Mouse (Mus musculus) myocyte (in vitro differentiated cells): Measurements from ENCODE around the gene Ubac2. TPM values are rescaled to one million over a fixed set of nuclear protein-coding genes. Genes with fewer than 3 reads are reported as not detected.

Experiments used
- H3K27me3 ChIP-seq: one replicate; pipeline ENCODE4 v1.6.1; 2011; ENCODE audit not compliant: control insufficient read depth, insufficient read depth, insufficient read length
- H3K36me3 ChIP-seq: one replicate; pipeline ENCODE4 v1.6.1; 2011; ENCODE audit not compliant: control insufficient read depth, insufficient read depth
- H3K4me2 ChIP-seq: one replicate; pipeline ENCODE4 v1.6.1; 2011; ENCODE audit warnings: low read depth, control low read depth
- H3K4me3 ChIP-seq: one replicate; pipeline ENCODE4 v1.5.1; 2011; ENCODE audit warnings: mild to moderate bottlenecking, control low read depth, moderate library complexity
- H3K79me2 ChIP-seq: one replicate; pipeline ENCODE4 v1.6.1; 2011; ENCODE audit not compliant: control insufficient read depth, insufficient read depth
- H3ac ChIP-seq: one replicate; pipeline ENCODE4 v1.6.1; 2011; ENCODE audit not compliant: control insufficient read depth, insufficient read length
- CEBPB ChIP-seq: IDR thresholded peaks from 2 replicates; pipeline ENCODE4 v1.6.1; 2011; ENCODE audit warnings: mild to moderate bottlenecking, moderate library complexity; ENCODE audit not compliant: poor library complexity, insufficient read depth, severe bottlenecking
- E2F4 ChIP-seq: IDR thresholded peaks from one replicate; pipeline ENCODE4 v1.6.1; 2011; ENCODE audit warnings: mild to moderate bottlenecking, control low read depth, moderate library complexity; ENCODE audit not compliant: insufficient read depth
- MAX ChIP-seq: IDR thresholded peaks from one replicate; pipeline ENCODE4 v1.6.1; 2011; ENCODE audit warnings: low read depth, mild to moderate bottlenecking, control low read depth
- MYOD1 ChIP-seq, 3 experiments: IDR thresholded peaks; one replicate each; pipeline ENCODE4 v1.6.1; 2011; ENCODE audit warnings: control low read depth in 2 of 3, low read depth in 2 of 3, mild to moderate bottlenecking in 2 of 3, moderate library complexity in 1 of 3; ENCODE audit not compliant: insufficient read length in 2 of 3, control insufficient read depth in 1 of 3
- MYOG ChIP-seq, 3 experiments: IDR thresholded peaks; one replicate each; pipeline ENCODE4 v1.6.1; 2011; ENCODE audit warnings: control low read depth in 2 of 3, low read depth in 2 of 3, mild to moderate bottlenecking in 2 of 3; ENCODE audit not compliant: insufficient read length in 2 of 3, control insufficient read depth in 1 of 3, insufficient read depth in 1 of 3
- POLR2A ChIP-seq: IDR thresholded peaks from one replicate; pipeline ENCODE4 v1.6.1; 2011; ENCODE audit warnings: low read depth, mild to moderate bottlenecking, control low read depth, moderate library complexity; ENCODE audit not compliant: insufficient read length
- POLR2AphosphoS2 ChIP-seq: IDR thresholded peaks from one replicate; pipeline ENCODE4 v1.6.1; 2011; ENCODE audit warnings: low read depth, control low read depth; ENCODE audit not compliant: insufficient read length
- REST ChIP-seq: IDR thresholded peaks from one replicate; pipeline ENCODE4 v1.6.1; 2011; ENCODE audit warnings: mild to moderate bottlenecking, control low read depth, moderate library complexity; ENCODE audit not compliant: insufficient read depth, insufficient read length
- SRF ChIP-seq: IDR thresholded peaks from one replicate; pipeline ENCODE4 v1.6.1; 2011; ENCODE audit warnings: low read depth; ENCODE audit not compliant: control insufficient read depth, insufficient read length
- TCF12 ChIP-seq: IDR thresholded peaks from one replicate; pipeline ENCODE4 v1.6.1; 2011; ENCODE audit warnings: mild to moderate bottlenecking, control low read depth; ENCODE audit not compliant: poor library complexity, insufficient read depth, severe bottlenecking
- TCF3 ChIP-seq: IDR thresholded peaks from one replicate; pipeline ENCODE4 v1.6.1; 2011; ENCODE audit warnings: low read depth, control low read depth; ENCODE audit not compliant: insufficient read length
- USF1 ChIP-seq: IDR thresholded peaks from one replicate; pipeline ENCODE4 v1.6.1; 2011; ENCODE audit warnings: low read depth, mild to moderate bottlenecking, control low read depth, moderate library complexity
- polyA plus RNA-seq: library from polyadenylated mRNA; unstranded; fragments of >200 nt; fragmentation: generic; extraction: Trizol; gene quantifications from one replicate; pipeline ENCODE4 v1.2.1, GENCODE M21; 2012; ENCODE audit warnings: missing spikeins

Ubac2 gene
- polyA plus RNA-seq, 1 experiment: 33.1 TPM

GRCm38 (mm10) chr14:121922016-121922415, 43.6 kb downstream of the Ubac2 start:
- Histone ChIP-seq H3K79me2 (no peaks in the 10 kb centered on the region), H3K4me3 (no peak overlapping the region), H3K27me3 (no peaks in the 10 kb centered on the region), H3K36me3 (no peaks in the 10 kb centered on the region), H3K4me2 (no peak overlapping the region), H3ac (no peak overlapping the region)
- TF ChIP-seq TCF3: no peak
- TF ChIP-seq POLR2A: no peak
- TF ChIP-seq CEBPB: no peak
- TF ChIP-seq USF1: no peak
- no peak for TF ChIP-seq SRF
- TF ChIP-seq MYOG (IDR thresholded peaks at IDR 0.05; ENCODE audit: control insufficient read depth in 1 of 3, insufficient read depth in 1 of 3, insufficient read length in 2 of 3, low read depth in 2 of 3): no peak
- no peak for TF ChIP-seq POLR2AphosphoS2

GRCm38 (mm10) chr14:121922731-121923130, 44.3 kb downstream of the Ubac2 start:
- H3K4me2 ChIP-seq: no peak overlapping the region
- TF ChIP-seq CEBPB: no peak
- no peak for TF ChIP-seq POLR2A
- TF ChIP-seq USF1: no peak
- TF ChIP-seq REST: no peak
- TF ChIP-seq MYOD1 (IDR thresholded peaks at IDR 0.05; ENCODE audit: control insufficient read depth in 1 of 3, insufficient read length in 2 of 3, low read depth in 2 of 3): no peak

GRCm38 (mm10) chr14:121924876-121925275, 46.5 kb downstream of the Ubac2 start:
- H3K36me3 ChIP-seq: no peaks in the 10 kb centered on the region
- TF ChIP-seq MAX: no peak
- TF ChIP-seq TCF12: no peak
- no peak for TF ChIP-seq MYOD1 (IDR thresholded peaks at IDR 0.05; ENCODE audit: control insufficient read depth in 1 of 3, insufficient read length in 2 of 3, low read depth in 2 of 3)
- no peak for TF ChIP-seq MYOG (IDR thresholded peaks at IDR 0.05; ENCODE audit: control insufficient read depth in 1 of 3, insufficient read depth in 1 of 3, insufficient read length in 2 of 3, low read depth in 2 of 3)
- no peak for TF ChIP-seq E2F4
- TF ChIP-seq REST: no peak
- no peaks in the 10 kb centered on the region for H3K27me3 ChIP-seq
- no peak overlapping the region for H3ac ChIP-seq
- no peak overlapping the region for H3K4me3 ChIP-seq
- no peaks in the 10 kb centered on the region for H3K79me2 ChIP-seq
- H3K4me2 ChIP-seq: no peak overlapping the region

More at GRCm38 (mm10) chr14:121922731-121923130, 44.3 kb downstream of the Ubac2 start:
- Histone ChIP-seq H3ac (no peak overlapping the region), H3K36me3 (no peaks in the 10 kb centered on the region), H3K4me3 (no peak overlapping the region), H3K79me2 (no peaks in the 10 kb centered on the region), H3K27me3 (no peaks in the 10 kb centered on the region)

- Histone ChIP-seq H3K27me3 (no peaks in the 10 kb centered on the region), H3K4me3 (no peak overlapping the region), H3K36me3 (no peaks in the 10 kb centered on the region), H3ac (no peak overlapping the region), H3K4me2 (no peak overlapping the region), H3K79me2 (no peaks in the 10 kb centered on the region)
- TF ChIP-seq MAX: no peak
- TF ChIP-seq REST: no peak
- TF ChIP-seq MYOG (IDR thresholded peaks at IDR 0.05; ENCODE audit: control insufficient read depth in 1 of 3, insufficient read depth in 1 of 3, insufficient read length in 2 of 3, low read depth in 2 of 3): no peak
- no peak for TF ChIP-seq TCF3
- no peak for TF ChIP-seq TCF12
- no peak for TF ChIP-seq POLR2AphosphoS2
- TF ChIP-seq SRF: no peak
- TF ChIP-seq USF1: no peak
- TF ChIP-seq E2F4: no peak
- TF ChIP-seq CEBPB: no peak
- no peak for TF ChIP-seq MYOD1 (IDR thresholded peaks at IDR 0.05; ENCODE audit: control insufficient read depth in 1 of 3, insufficient read length in 2 of 3, low read depth in 2 of 3)
- no peak for TF ChIP-seq POLR2A
Observed at GRCm38 (mm10) chr14:121926901-121927300, 48.5 kb downstream of the Ubac2 start.

GRCm38 (mm10) chr14:121927451-121927850, 49.0 kb downstream of the Ubac2 start:
- no peak overlapping the region for H3K4me2 ChIP-seq
- no peak for TF ChIP-seq USF1
- no peak for TF ChIP-seq TCF3
- TF ChIP-seq E2F4: no peak
- no peak for TF ChIP-seq POLR2A
- no peak for TF ChIP-seq REST
- no peak for TF ChIP-seq MAX
- TF ChIP-seq MYOG (IDR thresholded peaks at IDR 0.05; ENCODE audit: control insufficient read depth in 1 of 3, insufficient read depth in 1 of 3, insufficient read length in 2 of 3, low read depth in 2 of 3): no peak
- no peak for TF ChIP-seq POLR2AphosphoS2
- no peak for TF ChIP-seq TCF12
- TF ChIP-seq CEBPB: no peak
- TF ChIP-seq MYOD1 (IDR thresholded peaks at IDR 0.05; ENCODE audit: control insufficient read depth in 1 of 3, insufficient read length in 2 of 3, low read depth in 2 of 3): no peak
- TF ChIP-seq SRF: no peak
- no peaks in the 10 kb centered on the region for H3K27me3 ChIP-seq
- no peak overlapping the region for H3K4me3 ChIP-seq
- H3K79me2 ChIP-seq: no peaks in the 10 kb centered on the region
- no peak overlapping the region for H3ac ChIP-seq
- H3K36me3 ChIP-seq: no peaks in the 10 kb centered on the region
